Mouse (Mus musculus) intestine, embryonic 14.5 days (tissue): ENCODE results near the gene Prmt3. TPM values are rescaled to one million over a fixed set of nuclear protein-coding genes. Genes with fewer than 3 reads are reported as not detected.

Experiments
- ATAC-seq: fragments of 200-750 bp; cut with Nextera tagmentation; replicated peaks from 2 replicates; pipeline ENCODE4 v1.8.0; 2017; ENCODE audit warnings: low read depth, moderate number of reproducible peaks, moderate TSS enrichment, moderate library complexity; ENCODE audit not compliant: low FRiP score, low TSS enrichment
- DNase-seq: peaks from one replicate; pipeline ENCODE4 v3.0.0-alpha.2; 2018; ENCODE audit warnings: low spot score
- H3K27ac ChIP-seq: fragments of 300-500 bp; sonication (generic); 2 replicates; pipeline ENCODE4 v1.5.1; 2014; ENCODE audit warnings: low read depth, mild to moderate bottlenecking, control low read depth
- H3K27me3 ChIP-seq: fragments of 300-500 bp; sonication (generic); replicated peaks from 2 replicates; pipeline ENCODE4 v1.6.1; 2014; ENCODE audit warnings: low read length, control low read depth; ENCODE audit not compliant: control insufficient read depth, insufficient read depth
- H3K36me3 ChIP-seq: fragments of 300-500 bp; sonication (generic); 2 replicates; pipeline ENCODE4 v1.6.1; 2014; ENCODE audit warnings: low read length, control low read depth; ENCODE audit not compliant: control insufficient read depth, insufficient read depth
- H3K4me1 ChIP-seq: fragments of 300-500 bp; sonication (generic); replicated peaks from 2 replicates; pipeline ENCODE4 v1.6.1; 2014; ENCODE audit warnings: low read length, control low read depth, mixed read lengths; ENCODE audit not compliant: control insufficient read depth, insufficient read depth
- H3K4me2 ChIP-seq: fragments of 300-500 bp; sonication (generic); 2 replicates; pipeline ENCODE4 v1.6.1; 2014; ENCODE audit warnings: low read length
- H3K4me3 ChIP-seq: fragments of 300-500 bp; sonication (generic); 2 replicates; pipeline ENCODE4 v1.5.1; 2014; ENCODE audit warnings: low read depth, low read length, control low read depth, mixed read lengths
- H3K9ac ChIP-seq: fragments of 300-500 bp; sonication (generic); 2 replicates; pipeline ENCODE4 v1.6.1; 2014; ENCODE audit warnings: mild to moderate bottlenecking, low read length
- H3K9me3 ChIP-seq: fragments of 300-500 bp; sonication (generic); 2 replicates; pipeline ENCODE4 v1.6.1; 2016; ENCODE audit warnings: low read length, control low read depth; ENCODE audit not compliant: control insufficient read depth
- WGBS: fragments of 180-500 bp; shearing (Covaris S2); extraction: QIAGEN DNeasy Blood & Tissue Kit; methylation state at CpG from one replicate; pipeline ENCODE4 v1.1.7; 2014; 5-methylcytosine and 5-hydroxymethylcytosine counted together
- polyA plus RNA-seq: library from polyadenylated mRNA; unstranded; fragments of >200 nt; fragmentation: Nextera tagmentation; extraction: Ambion mirVana; gene quantifications from 2 replicates; pipeline ENCODE4 v1.2.1, GENCODE M21; 2014

Prmt3 gene
- polyA plus RNA-seq, 1 experiment from 2014 or later: 58.3 TPM

- no peaks in the 10 kb centered on the region for H3K4me1 ChIP-seq
- no peaks in the 10 kb centered on the region for H3K9me3 ChIP-seq
- H3K4me3 ChIP-seq: no peak overlapping the region
- no peak for DNase-seq
- ATAC-seq: no peak
- no peak overlapping the region for H3K27ac ChIP-seq
- H3K9ac ChIP-seq: no peak overlapping the region
- no peaks in the 10 kb centered on the region for H3K27me3 ChIP-seq
- no peak overlapping the region for H3K4me2 ChIP-seq
- H3K36me3 ChIP-seq: peaks cover 41% of the 10 kb centered on the region
- 75% methylated on average over 9 of the region's 9 CpGs for WGBS
These were observed 29.0 kb downstream of the Prmt3 start for GRCm38 (mm10) chr7:49807093-49807682.

DNA sequence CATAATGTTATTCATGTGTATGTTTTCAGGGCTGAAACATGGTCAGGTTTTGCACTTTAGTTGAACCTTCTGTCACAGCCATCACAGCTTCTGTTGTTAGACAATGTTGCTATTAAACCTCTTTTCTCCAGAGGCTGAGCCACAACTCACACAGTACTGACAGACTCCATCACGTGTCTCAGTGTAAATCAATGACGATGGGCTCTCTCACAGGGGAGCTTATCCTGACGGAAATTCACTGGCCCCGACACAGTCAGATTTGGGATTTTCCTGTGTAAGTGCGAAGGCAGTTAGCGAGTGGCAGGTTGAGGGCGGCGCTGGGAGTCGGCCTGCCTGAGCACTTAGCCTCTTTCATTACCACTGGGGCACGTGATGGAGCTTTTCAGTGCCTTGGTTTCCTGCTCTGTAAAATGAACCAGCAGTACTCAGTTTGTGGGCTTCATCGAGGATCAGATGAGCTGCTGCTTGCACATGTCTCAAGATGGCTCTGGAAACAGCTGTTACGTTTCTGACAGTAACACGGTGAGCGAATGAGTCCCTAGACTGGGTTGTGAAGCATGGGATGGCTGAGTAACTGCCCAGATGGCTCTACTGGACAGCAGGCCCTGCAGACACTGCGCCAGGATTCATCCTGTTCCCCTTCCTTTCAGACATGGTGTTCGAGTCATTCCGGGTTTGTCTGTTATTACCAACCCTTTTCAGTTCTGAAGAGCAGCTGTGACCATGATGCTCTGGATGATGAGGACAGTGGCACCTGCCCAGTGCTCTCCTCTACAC, 29.9 kb downstream of the Prmt3 start:
- Histone ChIP-seq H3K27ac (no peak overlapping the region), H3K36me3 (peaks cover 38% of the 10 kb centered on the region)
- no peak for DNase-seq

DNA sequence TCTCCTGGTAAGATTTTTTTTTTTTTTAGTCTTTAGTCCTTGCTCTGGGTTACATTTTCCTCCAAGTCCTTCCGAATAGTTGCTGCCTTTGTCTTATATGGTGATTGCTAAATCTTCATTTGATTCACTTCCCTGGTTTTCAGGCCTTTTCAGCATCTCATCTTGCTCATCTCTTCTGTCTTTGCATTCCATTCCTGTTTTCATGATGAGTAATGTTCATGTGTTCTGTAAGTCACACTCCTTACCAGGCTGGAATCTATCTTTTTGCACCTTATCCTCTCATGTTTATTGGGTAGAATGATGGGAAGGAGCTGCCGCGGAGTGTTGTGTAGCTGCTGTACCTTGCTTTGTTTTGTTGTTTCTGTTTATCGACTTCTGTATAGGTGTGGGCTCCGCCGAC, 31.0 kb downstream of the Prmt3 start:
- 87% methylated on average over 6 of the region's 6 CpGs for WGBS
- H3K27me3 ChIP-seq: no peaks in the 10 kb centered on the region
- H3K36me3 ChIP-seq: peaks cover 37% of the 10 kb centered on the region
- H3K9me3 ChIP-seq: no peaks in the 10 kb centered on the region
- ATAC-seq (no peak), DNase-seq (no peak)
- no peak overlapping the region for H3K9ac ChIP-seq
- no peak overlapping the region for H3K27ac ChIP-seq
- no peak overlapping the region for H3K4me2 ChIP-seq
- no peaks in the 10 kb centered on the region for H3K4me1 ChIP-seq
- H3K4me3 ChIP-seq: no peak overlapping the region

More for the DNA sequence above, 29.9 kb downstream of the Prmt3 start:
- ATAC-seq: no peak
- no peaks in the 10 kb centered on the region for H3K27me3 ChIP-seq
- no peaks in the 10 kb centered on the region for H3K9me3 ChIP-seq
- H3K9ac ChIP-seq: no peak overlapping the region
- WGBS: 91% methylated on average over 17 of the region's 17 CpGs
- no peak overlapping the region for H3K4me2 ChIP-seq
- H3K4me3 ChIP-seq: no peak overlapping the region
- H3K4me1 ChIP-seq: no peaks in the 10 kb centered on the region

DNA sequence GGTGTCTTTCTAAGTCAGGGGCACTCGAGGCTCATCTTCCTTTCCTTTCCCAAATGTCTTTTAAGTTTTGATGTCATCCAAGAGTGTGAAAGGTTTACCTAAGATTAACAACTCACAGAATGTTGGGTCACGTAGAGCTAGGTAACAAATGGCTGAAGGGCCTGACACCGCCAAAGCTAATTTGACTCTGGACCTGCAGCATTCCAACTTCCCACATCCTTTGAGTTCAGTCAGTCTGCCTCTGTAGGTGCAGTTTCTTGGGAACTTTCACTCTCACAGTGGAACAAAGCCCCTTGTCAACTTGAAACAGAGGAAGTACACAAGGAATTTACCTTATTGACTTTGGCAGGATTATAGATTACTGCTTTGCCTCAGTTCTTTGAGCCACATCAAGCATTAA, 31.4 kb downstream of the Prmt3 start:
- Histone ChIP-seq H3K4me3 (no peak overlapping the region), H3K27me3 (no peaks in the 10 kb centered on the region), H3K4me2 (no peak overlapping the region), H3K27ac (no peak overlapping the region), H3K36me3 (peaks cover 42% of the 10 kb centered on the region), H3K9me3 (no peaks in the 10 kb centered on the region), H3K9ac (no peak overlapping the region), H3K4me1 (no peaks in the 10 kb centered on the region)
- no peak for ATAC-seq
- DNase-seq: no peak
- WGBS: 74% methylated on average over 3 of the region's 3 CpGs

GRCm38 (mm10) chr7:49811346-49811745, 33.2 kb downstream of the Prmt3 start:
- 61% methylated on average over 4 of the region's 4 CpGs for WGBS

DNA sequence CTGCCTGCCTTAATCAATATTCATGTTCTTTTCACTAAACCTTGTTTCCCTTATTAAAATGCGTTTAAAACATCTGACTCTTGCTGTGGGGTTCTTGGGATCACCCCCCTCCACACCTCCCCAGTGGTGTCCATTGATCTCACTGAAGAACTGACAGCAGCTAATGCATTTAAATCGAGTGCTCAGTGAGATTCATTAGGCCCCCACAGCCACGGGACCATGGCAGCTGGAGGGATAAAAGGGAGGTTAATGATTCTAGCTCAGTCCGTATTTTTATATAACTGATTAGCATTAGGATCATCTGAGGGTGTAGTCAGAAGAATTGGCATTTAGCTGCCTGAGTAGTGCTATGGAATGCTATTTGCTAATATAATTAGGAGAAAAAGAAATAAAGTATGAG, 41.2 kb downstream of the Prmt3 start:
- H3K4me2 ChIP-seq: no peak overlapping the region
- ATAC-seq (no peak), DNase-seq (no peak)
- peaks cover 2% of the 10 kb centered on the region; the same call in 1 of the 2 replicates for H3K9me3 ChIP-seq
- no peak overlapping the region for H3K4me3 ChIP-seq
- H3K27me3 ChIP-seq: no peaks in the 10 kb centered on the region
- H3K9ac ChIP-seq: no peak overlapping the region
- H3K36me3 ChIP-seq: peaks cover 34% of the 10 kb centered on the region
- H3K27ac ChIP-seq: no peak overlapping the region
- WGBS: 73% methylated on average over 4 of the region's 4 CpGs
- H3K4me1 ChIP-seq: no peaks in the 10 kb centered on the region

More at GRCm38 (mm10) chr7:49811346-49811745, 33.2 kb downstream of the Prmt3 start:
- peaks cover 2% of the 10 kb centered on the region; the same call in 1 of the 2 replicates for H3K9me3 ChIP-seq
- no peak for ATAC-seq
- no peak overlapping the region for H3K9ac ChIP-seq
- H3K4me2 ChIP-seq: no peak overlapping the region
- no peaks in the 10 kb centered on the region for H3K27me3 ChIP-seq
- H3K27ac ChIP-seq: no peak overlapping the region
- DNase-seq: no peak
- no peak overlapping the region for H3K4me3 ChIP-seq
- H3K36me3 ChIP-seq: peaks cover 46% of the 10 kb centered on the region
- H3K4me1 ChIP-seq: no peaks in the 10 kb centered on the region

DNA sequence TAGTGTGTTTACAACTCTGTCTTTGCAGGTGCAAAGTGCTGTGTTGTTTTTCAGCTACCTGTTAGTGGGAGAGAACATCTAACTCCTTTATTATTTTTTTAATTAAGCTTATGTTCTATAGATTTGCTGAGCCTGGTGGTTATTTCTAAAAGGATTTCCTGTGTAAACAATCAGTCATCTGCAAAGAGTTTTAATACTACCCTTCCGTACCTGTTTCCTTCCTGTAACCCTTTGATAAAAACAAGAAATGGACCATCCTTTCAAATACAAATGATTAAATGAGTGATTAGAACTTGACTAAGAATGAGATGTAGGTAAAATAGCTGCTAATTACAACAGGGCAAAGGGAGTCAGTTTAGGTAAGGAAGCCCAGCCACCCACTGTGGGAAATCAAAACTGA, 43.2 kb downstream of the Prmt3 start:
- H3K4me2 ChIP-seq: no peak overlapping the region
- no peak overlapping the region for H3K27ac ChIP-seq
- H3K9ac ChIP-seq: no peak overlapping the region
- 60% methylated on average over 1 of the region's 1 CpGs for WGBS
- ATAC-seq: no peak
- no peaks in the 10 kb centered on the region for H3K27me3 ChIP-seq
- H3K36me3 ChIP-seq: peaks cover 29% of the 10 kb centered on the region
- no peak for DNase-seq
- H3K4me1 ChIP-seq: no peaks in the 10 kb centered on the region
- H3K9me3 ChIP-seq: no peaks in the 10 kb centered on the region
- H3K4me3 ChIP-seq: no peak overlapping the region

DNA sequence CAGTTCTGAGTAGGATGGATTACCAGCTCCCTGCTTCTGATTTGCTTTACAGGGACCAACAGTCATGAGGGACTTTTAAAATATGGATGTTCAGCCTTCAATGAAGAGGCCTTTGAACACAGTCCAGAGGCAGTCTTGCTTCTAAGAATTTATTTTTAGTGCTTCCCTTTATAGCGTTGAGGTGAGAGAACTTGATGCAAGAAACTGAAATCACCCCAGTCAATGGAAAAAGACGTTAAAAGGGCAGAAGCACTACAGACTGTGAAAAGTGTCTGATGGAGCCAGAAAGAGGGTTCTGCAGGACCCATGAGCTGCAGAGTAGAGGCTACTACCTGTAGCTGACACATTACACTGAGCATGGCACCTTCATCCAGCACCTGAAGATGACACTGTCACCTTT, 43.9 kb downstream of the Prmt3 start:
- H3K9ac ChIP-seq: no peak overlapping the region
- no peaks in the 10 kb centered on the region for H3K9me3 ChIP-seq
- H3K36me3 ChIP-seq: peaks cover 35% of the 10 kb centered on the region
- no peak overlapping the region for H3K27ac ChIP-seq
- ATAC-seq (no peak), DNase-seq (no peak)
- no peak overlapping the region for H3K4me3 ChIP-seq
- 82% methylated on average over 2 of the region's 2 CpGs for WGBS
- no peak overlapping the region for H3K4me2 ChIP-seq
- H3K27me3 ChIP-seq: no peaks in the 10 kb centered on the region
- no peaks in the 10 kb centered on the region for H3K4me1 ChIP-seq

DNA sequence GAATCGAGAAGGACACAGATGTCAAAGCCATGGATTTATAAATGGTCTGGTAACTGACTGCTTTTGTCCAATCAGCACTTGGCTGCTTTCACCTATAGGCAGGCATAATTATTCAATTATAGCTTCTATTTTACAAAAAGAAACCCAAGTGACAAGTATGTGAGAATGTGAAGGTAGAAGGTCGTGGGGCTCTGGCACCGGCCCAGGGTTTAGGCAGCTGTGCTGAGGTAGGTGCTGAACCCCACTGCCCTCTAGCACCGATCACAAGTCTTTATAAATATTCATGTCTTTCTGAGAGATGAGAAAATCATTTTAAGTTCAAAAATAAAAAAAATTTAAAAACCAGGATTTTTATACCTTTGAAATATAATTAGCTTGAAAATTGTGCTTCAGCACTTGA, 45.4 kb downstream of the Prmt3 start:
- 94% methylated on average over 4 of the region's 4 CpGs for WGBS
- Histone ChIP-seq H3K4me2 (no peak overlapping the region), H3K4me3 (no peak overlapping the region), H3K27ac (no peak overlapping the region), H3K9me3 (no peaks in the 10 kb centered on the region), H3K36me3 (peaks cover 34% of the 10 kb centered on the region), H3K4me1 (no peaks in the 10 kb centered on the region), H3K27me3 (no peaks in the 10 kb centered on the region), H3K9ac (no peak overlapping the region)
- no peak for ATAC-seq
- DNase-seq: no peak
